8 mouse cellular contexts compared by ENCODE assay signal in the genomic region with DNA sequence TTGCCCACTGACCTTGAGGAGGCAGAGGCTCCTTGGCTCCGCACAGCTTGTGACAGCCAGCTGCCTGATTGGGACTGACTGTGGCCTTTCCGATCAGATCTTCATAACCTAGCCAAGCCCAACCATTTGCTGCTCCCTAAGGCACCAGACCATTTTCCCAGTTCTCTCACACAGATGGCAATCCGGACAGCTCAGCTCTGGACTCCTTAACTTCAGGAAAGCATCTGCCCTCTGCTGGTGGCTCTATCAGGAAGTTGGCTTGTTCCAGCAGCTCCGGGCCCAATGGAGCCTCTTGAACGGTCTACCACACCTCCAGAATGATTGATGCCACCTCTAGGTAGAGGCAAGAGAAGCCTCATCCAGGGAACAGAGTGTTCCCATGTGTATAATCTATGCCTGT. TPM values are rescaled to one million over a fixed set of nuclear protein-coding genes. Genes with fewer than 3 reads are reported as not detected.
DNase-seq lines count a peak whose midpoint lies in the region; ATAC-seq lines count a peak whose summit lies in the region.

No protein-coding gene starts in this region.

- H3K36me3 ChIP-seq in hindbrain, embryonic 12.5 days: no peaks in the 10 kb centered on the region
- H3K36me3 ChIP-seq in splenic B cell, adult 2 months (ENCODE audit: control insufficient read depth, insufficient read depth, low read length, poor library complexity, severe bottlenecking): no peaks in the 10 kb centered on the region

- no peaks in the 10 kb centered on the region for H3K27me3 ChIP-seq in hindbrain, embryonic 12.5 days
- H3K27me3 ChIP-seq in splenic B cell, adult 2 months (ENCODE audit: control insufficient read depth, insufficient read depth, low read length, poor library complexity, severe bottlenecking): no peaks in the 10 kb centered on the region

- WGBS in hindbrain, embryonic 12.5 days: 30% methylated on average over 5 of the region's 5 CpGs

- peak; percentile 85 for DNase-seq in ES-CJ7 (ENCODE audit: low read depth, low spot score)
- DNase-seq in adrenal gland, postnatal 14 days: peak; percentile 79
- DNase-seq in forelimb bud, embryonic 11.5 days (ENCODE audit: low read depth, low spot score): peak; percentile 76
- peak; percentile 55 to 71 for DNase-seq in layer of hippocampus, postnatal 14 days (ENCODE audit: low spot score in 2 of 2)
- DNase-seq in lung, postnatal 4 days: peak; percentile 76 to 77
- peak; percentile 13 for DNase-seq in splenic B cell, adult 2 months (ENCODE audit: low read depth, low spot score)
- DNase-seq in thymus, postnatal 14 days: no peak

- no peaks in the 10 kb centered on the region for H3K9me3 ChIP-seq in hindbrain, embryonic 12.5 days (replicated peaks)

- H3K27ac ChIP-seq in hindbrain, embryonic 12.5 days: no peak overlapping the region

- H3K4me2 ChIP-seq in hindbrain, embryonic 12.5 days (replicated peaks): no peak overlapping the region

- H3K4me1 ChIP-seq in hindbrain, embryonic 12.5 days: peaks cover 9% of the 10 kb centered on the region

- no peak overlapping the region for H3K4me3 ChIP-seq in hindbrain, embryonic 12.5 days

- no peak overlapping the region for H3K9ac ChIP-seq in hindbrain, embryonic 12.5 days

- ATAC-seq in hindbrain, embryonic 12.5 days (ENCODE audit: low FRiP score): peak; percentile 48; the same call in 1 of the 2 replicates

RNA-seq across cellular contexts. Expression of gene Adpgk, which starts 21.6 kb away (rescaled TPM):
- total RNA-seq in adrenal gland, postnatal 14 days (2021): 24.9 and 28.8 TPM in 2 replicates
- 35.3 and 38.0 TPM in 2 replicates for polyA plus RNA-seq in hindbrain, embryonic 12.5 days (2016; fragmentation: Nextera tagmentation; extraction: Ambion mirVana)
- 10 to 100 TPM; 17.3 to 17.6 TPM for total RNA-seq in layer of hippocampus, postnatal 14 days (2021)
